Mouse (Mus musculus) liver, embryonic 16.5 days (tissue): Measurements from ENCODE around the gene Ankrd11. TPM values are rescaled to one million over a fixed set of nuclear protein-coding genes. Genes with fewer than 3 reads are reported as not detected.

ENCODE experiments used
- ATAC-seq: fragments of 200-750 bp; cut with Nextera tagmentation; 2 replicates; pipeline ENCODE4 v1.8.0; 2017; ENCODE audit warnings: low read depth, mild to moderate bottlenecking, moderate number of reproducible peaks, moderate library complexity
- H3K27ac ChIP-seq: fragments of 300-500 bp; sonication (generic); 2 replicates; pipeline ENCODE4 v1.5.1; 2014; ENCODE audit warnings: mild to moderate bottlenecking, low read length
- H3K27me3 ChIP-seq: fragments of 300-500 bp; sonication (generic); 2 replicates; pipeline ENCODE4 v1.6.1; 2014; ENCODE audit warnings: low read depth, low read length, mixed read lengths; ENCODE audit not compliant: control insufficient read depth, insufficient read depth
- H3K36me3 ChIP-seq: fragments of 300-500 bp; sonication (generic); 2 replicates; pipeline ENCODE4 v1.6.1; 2014; ENCODE audit warnings: mild to moderate bottlenecking; ENCODE audit not compliant: control insufficient read depth, insufficient read depth
- H3K4me1 ChIP-seq: fragments of 300-500 bp; sonication (generic); 2 replicates; pipeline ENCODE4 v1.6.1; 2014; ENCODE audit warnings: low read depth, low read length, mixed read lengths; ENCODE audit not compliant: control insufficient read depth
- H3K4me2 ChIP-seq: fragments of 300-500 bp; sonication (generic); 2 replicates; pipeline ENCODE4 v1.6.1; 2014; ENCODE audit warnings: low read depth, low read length, mixed read lengths
- H3K4me3 ChIP-seq: fragments of 300-500 bp; sonication (generic); 2 replicates; pipeline ENCODE4 v1.5.1; 2014; ENCODE audit warnings: low read depth, mild to moderate bottlenecking, low read length
- H3K9ac ChIP-seq: fragments of 300-500 bp; sonication (generic); 2 replicates; pipeline ENCODE4 v1.6.1; 2014; ENCODE audit warnings: low read depth, low read length
- H3K9me3 ChIP-seq: fragments of 300-500 bp; sonication (generic); replicated peaks from 2 replicates; pipeline ENCODE4 v1.6.1; 2016; ENCODE audit warnings: low read length; ENCODE audit not compliant: control insufficient read depth
- WGBS: fragments of 180-500 bp; shearing (Covaris S2); extraction: QIAGEN DNeasy Blood & Tissue Kit; methylation state at CpG from one replicate; pipeline ENCODE4 v1.1.7; 2014; ENCODE audit not compliant: insufficient replicate concordance; 5-methylcytosine and 5-hydroxymethylcytosine counted together
- polyA plus RNA-seq: library from polyadenylated mRNA; unstranded; fragments of >200 nt; fragmentation: Nextera tagmentation; extraction: Ambion mirVana; gene quantifications from 2 replicates; pipeline ENCODE4 v1.2.1, GENCODE M21; 2015

Gene Ankrd11
- polyA plus RNA-seq, 1 experiment from 2014 or later: 8.6 TPM

DNA sequence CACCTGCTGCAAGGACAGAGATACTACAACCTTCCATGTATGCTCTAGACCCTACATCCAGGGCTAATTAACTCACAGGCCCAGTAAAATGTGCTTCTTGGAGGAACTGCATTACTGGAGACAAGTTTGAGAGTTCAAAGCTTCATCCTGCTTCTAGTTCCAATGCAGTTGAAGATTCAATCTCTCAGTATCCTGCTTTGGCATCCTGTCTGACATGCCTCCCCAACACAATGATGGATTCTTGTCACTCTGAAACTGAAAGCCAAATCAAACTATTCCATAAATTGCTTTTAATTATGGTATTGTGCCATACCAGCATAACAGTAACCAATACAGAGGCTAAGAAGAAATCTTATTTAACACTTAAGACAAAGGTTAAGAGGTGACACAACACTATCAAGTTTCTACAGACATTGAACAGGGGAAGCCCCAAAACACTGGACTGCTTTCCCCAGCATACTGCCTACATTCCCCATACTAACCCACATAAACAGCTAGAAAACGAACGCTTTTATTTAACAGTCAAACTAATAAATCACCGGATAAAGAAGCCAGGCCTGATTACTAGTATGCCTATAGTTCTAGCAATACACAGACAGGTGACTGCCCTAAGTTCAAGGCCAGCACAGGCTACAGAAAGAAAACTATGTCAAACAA lies 72.0 kb downstream of the Ankrd11 start:
- H3K4me1 ChIP-seq: no peaks in the 10 kb centered on the region
- H3K4me3 ChIP-seq: no peak overlapping the region
- no peak overlapping the region for H3K4me2 ChIP-seq
- H3K36me3 ChIP-seq: peaks cover 5% of the 10 kb centered on the region; the same call in 1 of the 2 replicates
- no peaks in the 10 kb centered on the region for H3K27me3 ChIP-seq
- no peaks in the 10 kb centered on the region for H3K9me3 ChIP-seq
- no peak for ATAC-seq
- no peak overlapping the region for H3K9ac ChIP-seq
- WGBS: 74% methylated on average over 3 of the region's 3 CpGs
- no peak overlapping the region for H3K27ac ChIP-seq

DNA sequence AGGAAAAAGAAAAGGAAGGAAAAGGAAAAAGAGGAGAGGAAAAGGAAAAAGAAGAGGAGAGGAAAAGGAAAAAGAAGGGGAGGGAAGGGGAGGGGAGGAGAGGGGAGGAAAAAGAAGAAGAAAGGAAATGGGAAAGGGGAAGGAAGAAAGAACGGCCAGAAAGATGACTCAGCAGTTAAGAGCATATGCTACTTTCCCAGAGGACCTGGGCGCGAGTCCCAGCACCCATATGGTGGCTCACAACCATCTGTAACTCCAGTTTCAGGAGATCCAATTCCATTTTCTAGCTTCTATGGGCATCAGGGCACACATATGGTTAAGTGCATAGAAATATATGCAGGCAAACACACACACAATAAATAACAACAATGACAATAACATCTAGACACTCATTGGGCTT lies 73.9 kb downstream of the Ankrd11 start:
- no peaks in the 10 kb centered on the region for H3K9me3 ChIP-seq
- H3K4me3 ChIP-seq: no peak overlapping the region
- peaks cover 11% of the 10 kb centered on the region for H3K4me1 ChIP-seq
- no peaks in the 10 kb centered on the region for H3K27me3 ChIP-seq
- no peak overlapping the region for H3K4me2 ChIP-seq
- H3K9ac ChIP-seq: no peak overlapping the region
- H3K36me3 ChIP-seq: peaks cover 4% of the 10 kb centered on the region; the same call in 1 of the 2 replicates
- no peak for ATAC-seq
- WGBS: 74% methylated on average over 3 of the region's 3 CpGs
- no peak overlapping the region for H3K27ac ChIP-seq

DNA sequence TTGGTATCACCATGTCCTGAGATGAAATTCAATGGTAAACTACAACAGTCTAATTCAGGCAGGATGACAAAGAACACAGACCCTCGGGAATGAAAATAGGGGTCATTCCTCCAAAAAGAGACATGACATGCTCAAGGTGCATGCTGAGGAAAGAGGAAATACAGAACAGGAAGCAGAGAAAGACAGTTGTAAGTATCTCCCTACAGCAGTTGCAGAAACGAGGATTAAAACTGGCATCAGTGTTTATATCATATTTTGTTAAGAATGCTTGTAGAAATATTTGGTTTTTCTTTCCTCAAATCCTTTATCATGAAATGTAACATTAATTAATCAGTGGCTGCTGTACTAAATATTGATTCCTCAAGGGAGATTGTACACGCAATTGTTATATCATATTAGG lies 75.4 kb downstream of the Ankrd11 start:
- 47% methylated on average over 3 of the region's 3 CpGs for WGBS
- Histone ChIP-seq H3K9ac (no peak overlapping the region), H3K27ac (no peak overlapping the region), H3K4me1 (peaks cover 25% of the 10 kb centered on the region), H3K9me3 (no peaks in the 10 kb centered on the region), H3K4me3 (no peak overlapping the region), H3K36me3 (peaks cover 2% of the 10 kb centered on the region; the same call in 1 of the 2 replicates), H3K4me2 (no peak overlapping the region), H3K27me3 (no peaks in the 10 kb centered on the region)
- ATAC-seq: no peak

DNA sequence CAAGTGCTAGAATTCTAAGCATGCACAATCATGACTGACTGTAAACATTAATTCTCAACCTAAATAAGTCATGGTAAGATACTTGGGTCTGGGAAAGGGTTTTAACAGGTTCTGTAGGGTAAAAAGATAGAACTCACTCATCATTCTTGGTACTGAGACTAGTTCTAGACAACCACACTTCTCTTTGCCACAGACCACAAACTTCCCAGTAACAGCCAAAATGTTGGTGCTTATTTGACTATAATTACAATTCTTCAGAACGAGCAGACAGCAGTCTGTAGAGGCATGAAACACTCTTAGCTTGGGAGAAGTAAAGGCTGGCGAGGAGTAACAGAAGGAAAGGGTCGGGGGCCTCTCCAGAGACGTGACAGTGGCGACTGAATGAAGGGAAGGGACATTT lies 80.0 kb downstream of the Ankrd11 start:
- Histone ChIP-seq H3K27me3 (no peaks in the 10 kb centered on the region), H3K27ac (peak overlapping the region; percentile 29; the same call in 1 of the 2 replicates), H3K4me3 (no peak overlapping the region), H3K4me2 (no peak overlapping the region), H3K4me1 (peaks cover 42% of the 10 kb centered on the region), H3K9me3 (no peaks in the 10 kb centered on the region), H3K9ac (no peak overlapping the region), H3K36me3 (no peaks in the 10 kb centered on the region)
- ATAC-seq: no peak
- WGBS: 25% methylated on average over 5 of the region's 5 CpGs

DNA sequence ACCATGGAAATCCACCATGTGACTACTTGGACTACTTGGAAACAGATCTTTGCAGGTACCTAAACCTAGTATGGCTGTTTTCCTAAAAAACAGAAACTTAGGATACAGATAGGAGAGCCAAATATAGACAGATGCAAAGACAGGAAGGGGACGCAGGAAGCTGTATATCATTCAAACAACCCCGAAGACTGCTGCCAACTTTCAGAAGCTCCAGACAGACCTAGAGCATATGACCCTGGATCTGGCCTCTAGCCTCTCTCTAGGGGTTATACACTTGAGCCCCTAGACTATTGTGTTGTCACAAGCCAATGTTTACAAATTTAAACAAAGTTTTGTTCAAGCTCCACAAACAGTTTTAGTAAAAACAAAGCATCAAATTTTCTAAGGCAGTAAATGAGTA lies 80.6 kb downstream of the Ankrd11 start:
- Histone ChIP-seq H3K9ac (no peak overlapping the region), H3K27me3 (no peaks in the 10 kb centered on the region), H3K9me3 (no peaks in the 10 kb centered on the region), H3K4me2 (peak overlapping the region; percentile 25), H3K4me3 (no peak overlapping the region), H3K27ac (peak overlapping the region; percentile 43; the same call in 1 of the 2 replicates), H3K36me3 (no peaks in the 10 kb centered on the region), H3K4me1 (peaks cover 47% of the 10 kb centered on the region)
- 7% methylated on average over 2 of the region's 2 CpGs for WGBS
- ATAC-seq: no peak

DNA sequence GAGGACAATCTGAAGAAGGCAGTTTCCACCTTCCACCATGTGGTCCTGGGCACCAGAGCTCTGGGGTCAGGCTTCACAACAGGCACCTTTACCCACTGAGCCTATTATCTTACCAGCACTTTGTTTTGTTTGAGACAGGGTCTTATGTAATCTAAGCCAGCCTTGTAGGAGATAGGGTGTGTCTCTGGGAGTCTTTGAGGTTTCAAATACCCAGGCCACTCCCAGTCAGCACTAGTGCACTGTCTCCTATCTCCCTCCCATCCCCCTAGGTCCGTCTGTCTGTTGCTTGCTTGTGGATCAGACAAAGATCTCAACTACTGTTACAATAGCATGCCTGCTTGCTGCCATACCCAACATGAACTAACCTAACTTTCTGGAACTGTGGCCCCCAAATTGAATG lies 81.1 kb downstream of the Ankrd11 start:
- Histone ChIP-seq H3K27ac (peak overlapping the region; percentile 43; the same call in 1 of the 2 replicates), H3K4me3 (no peak overlapping the region), H3K36me3 (no peaks in the 10 kb centered on the region), H3K27me3 (no peaks in the 10 kb centered on the region), H3K9ac (no peak overlapping the region), H3K4me2 (peak overlapping the region; percentile 25), H3K4me1 (peaks cover 53% of the 10 kb centered on the region), H3K9me3 (no peaks in the 10 kb centered on the region)
- ATAC-seq: peak; percentile 84
- WGBS: 0% methylated on average over 1 of the region's 1 CpGs

DNA sequence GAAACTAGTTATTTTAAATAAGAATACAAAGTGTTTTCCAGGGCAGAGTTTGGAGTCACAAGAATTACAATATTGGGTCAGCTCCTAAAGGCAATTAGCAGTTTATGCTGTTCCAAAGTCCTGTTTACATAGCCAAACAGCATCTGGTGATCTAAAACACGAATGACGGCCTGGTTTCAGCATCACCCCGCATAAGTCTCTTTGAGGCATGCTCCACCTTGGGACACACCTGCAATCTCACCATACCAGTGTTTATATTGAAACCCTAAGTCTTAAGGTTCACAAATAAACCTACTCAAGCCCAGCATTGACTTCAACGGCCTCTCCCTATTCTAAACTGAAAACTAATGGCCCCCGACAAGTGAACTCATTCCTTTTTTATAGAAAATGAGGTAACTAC lies 81.8 kb downstream of the Ankrd11 start:
- Histone ChIP-seq H3K4me1 (peaks cover 58% of the 10 kb centered on the region), H3K36me3 (no peaks in the 10 kb centered on the region), H3K4me2 (no peak overlapping the region; the same call in 1 of the 2 replicates), H3K9ac (no peak overlapping the region), H3K27ac (no peak overlapping the region), H3K27me3 (no peaks in the 10 kb centered on the region), H3K4me3 (no peak overlapping the region), H3K9me3 (no peaks in the 10 kb centered on the region)
- 64% methylated on average over 5 of the region's 5 CpGs for WGBS
- ATAC-seq: no peak

DNA sequence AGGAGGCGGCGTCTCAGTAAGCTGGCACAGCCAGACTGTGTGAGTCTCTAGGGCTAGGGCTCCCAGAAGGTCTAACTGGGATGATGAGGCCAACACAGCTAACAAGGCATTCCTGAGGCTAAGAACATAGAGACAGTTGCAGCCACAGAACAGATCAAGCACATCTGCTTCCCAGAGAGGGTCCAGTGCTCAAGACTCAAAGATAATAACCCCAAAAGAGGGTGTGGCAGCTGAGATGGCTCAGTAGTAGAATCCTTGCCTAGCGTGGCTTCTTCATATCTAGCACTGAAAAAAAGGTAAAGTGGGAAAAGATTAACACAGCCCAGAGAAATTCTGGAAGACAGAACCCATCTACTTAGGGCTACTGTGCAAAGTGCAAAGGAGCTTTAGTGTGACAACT lies 86.1 kb downstream of the Ankrd11 start:
- Histone ChIP-seq H3K9ac (no peak overlapping the region), H3K27me3 (no peaks in the 10 kb centered on the region), H3K4me2 (no peak overlapping the region), H3K9me3 (no peaks in the 10 kb centered on the region), H3K36me3 (no peaks in the 10 kb centered on the region), H3K27ac (no peak overlapping the region), H3K4me3 (no peak overlapping the region), H3K4me1 (peaks cover 35% of the 10 kb centered on the region)
- ATAC-seq: peak; percentile 51
- WGBS: 55% methylated on average over 3 of the region's 3 CpGs

DNA sequence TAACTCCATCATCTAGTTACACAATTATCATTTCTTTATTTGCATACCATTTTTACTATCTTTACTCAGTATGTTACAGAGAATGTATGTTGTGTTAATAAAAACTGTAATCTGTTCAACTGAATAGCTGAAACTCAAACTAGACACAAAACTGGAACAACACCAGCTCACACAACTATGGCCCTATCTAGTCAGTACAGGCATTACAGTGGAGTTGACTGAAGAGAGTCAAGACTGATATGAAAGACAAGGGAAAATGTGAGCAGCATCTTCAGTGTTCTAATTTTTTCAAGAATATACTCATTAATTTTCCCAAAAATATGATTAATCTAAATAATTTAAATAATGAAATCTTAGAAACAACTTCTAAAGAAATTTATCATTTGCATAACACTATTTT lies 86.9 kb downstream of the Ankrd11 start:
- no peak for ATAC-seq
- H3K9me3 ChIP-seq: no peaks in the 10 kb centered on the region
- H3K4me2 ChIP-seq: no peak overlapping the region
- no peaks in the 10 kb centered on the region for H3K36me3 ChIP-seq
- no peak overlapping the region for H3K9ac ChIP-seq
- H3K4me3 ChIP-seq: no peak overlapping the region
- no peaks in the 10 kb centered on the region for H3K27me3 ChIP-seq
- H3K4me1 ChIP-seq: peaks cover 28% of the 10 kb centered on the region
- no peak overlapping the region for H3K27ac ChIP-seq
